Mouse (Mus musculus) heart, adult 2 months (tissue): Measurements from ENCODE around the gene H2-M10.6. TPM values are rescaled to one million over a fixed set of nuclear protein-coding genes. Genes with fewer than 3 reads are reported as not detected.
"Not testable (repeated sequence)": the region's sequence is repeated elsewhere in the genome, so short reads cannot be mapped to it uniquely, and the experiment has no call there.

Experiments used
- DNase-seq, 2 experiments: peaks; one replicate each; pipeline ENCODE4 v3.0.0; 2021
- H3K27ac ChIP-seq: fragments of 200-600 bp; 2 replicates; pipeline ENCODE4 v1.8.1; 2022
- H3K27me3 ChIP-seq: fragments of 200-500 bp; 2 replicates; pipeline ENCODE4 v1.6.1; 2012; ENCODE audit warnings: mild to moderate bottlenecking, low read length, inconsistent platforms, mixed read lengths; ENCODE audit not compliant: control insufficient read depth, insufficient read depth
- H3K36me3 ChIP-seq: fragments of 200-500 bp; 2 replicates; pipeline ENCODE4 v1.6.1; 2012; ENCODE audit warnings: low read length, inconsistent platforms; ENCODE audit not compliant: control insufficient read depth, insufficient read depth
- H3K4me1 ChIP-seq: fragments of 200-500 bp; 2 replicates; pipeline ENCODE4 v1.6.1; 2011; ENCODE audit warnings: low read length; ENCODE audit not compliant: control insufficient read depth, insufficient read depth
- H3K4me3 ChIP-seq: fragments of 200-600 bp; 2 replicates; pipeline ENCODE4 v1.8.1; 2022
- H3K79me2 ChIP-seq: fragments of 200-500 bp; replicated peaks from 2 replicates; pipeline ENCODE4 v1.6.1; 2012; ENCODE audit warnings: mild to moderate bottlenecking, inconsistent platforms, low read length, moderate library complexity, mixed read lengths; ENCODE audit not compliant: control insufficient read depth, insufficient read depth
- H3K9ac ChIP-seq: fragments of 200-500 bp; 2 replicates; pipeline ENCODE4 v1.6.1; 2012; ENCODE audit warnings: low read depth, mild to moderate bottlenecking, control low read depth, inconsistent platforms, low read length, mixed read lengths
- CTCF ChIP-seq: fragments of 200-600 bp; IDR thresholded peaks from 2 replicates; pipeline ENCODE4 v1.8.1; 2022; ENCODE audit warnings: antibody characterized with exemption, mild to moderate bottlenecking, moderate library complexity
- EP300 ChIP-seq: fragments of 200-500 bp; IDR thresholded peaks from 2 replicates; pipeline ENCODE4 v1.6.1; 2011; ENCODE audit warnings: low read depth, low read length, control low read depth; ENCODE audit not compliant: insufficient read depth
- POLR2A ChIP-seq: fragments of 200-500 bp; IDR thresholded peaks from 2 replicates; pipeline ENCODE4 v1.6.1; 2011; ENCODE audit warnings: mild to moderate bottlenecking, low read depth, low read length, control low read depth; ENCODE audit not compliant: insufficient read depth
- WGBS: fragments of 180-500 bp; shearing (Covaris S2); methylation state at CpG from one replicate; pipeline ENCODE4 v1.1.7; 2018; 5-methylcytosine and 5-hydroxymethylcytosine counted together
- intact Hi-C: fragments of 180-260 bp; cut with DNase I; formaldehyde crosslinking; loops from one replicate; pipeline ENCODE4 v1.15.1; 2025
- long read RNA-seq: library from polyadenylated mRNA; stranded (forward); transcript quantifications from one replicate; pipeline ENCODE4 v2.0.0, GENCODE M21; 2021
- polyA plus RNA-seq: library from polyadenylated mRNA; depleted of rRNA; stranded (reverse); fragments of >200 nt; gene quantifications from 2 replicates; pipeline ENCODE4 v1.2.3, GENCODE M21; 2012; rRNA removed
- total RNA-seq, 2 experiments: library from RNA; stranded (reverse); gene quantifications; 2 replicates each; pipeline ENCODE4 v1.2.3; 2021

The H2-M10.6 gene
- total RNA-seq (not detected), polyA plus RNA-seq (not detected in 2 replicates)
- long read RNA-seq = 0 reads

DNA sequence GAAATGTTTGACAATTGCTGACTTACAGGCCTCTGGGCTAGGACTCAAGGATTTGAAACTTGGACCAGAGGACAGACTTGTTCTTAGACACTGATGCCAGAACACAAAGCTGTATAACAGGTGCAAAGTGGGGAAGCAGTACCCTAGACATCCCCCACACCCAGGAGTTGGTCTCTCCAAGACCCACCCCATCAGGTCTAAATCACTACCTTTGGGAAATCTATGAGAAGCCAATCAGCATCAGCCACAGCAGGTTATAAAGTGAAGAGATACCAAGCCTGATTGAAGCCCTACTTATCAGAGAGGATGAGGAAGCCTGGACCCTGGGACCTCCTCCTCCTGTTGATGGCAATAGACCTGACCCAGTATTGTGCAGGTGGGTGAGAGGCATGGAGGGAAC lies at the start of gene H2-M10.6:
Gene H2-M10.6, plus strand, starts transcription at position 301 of the 400 bp plus-strand sequence.
- no peak within 1 kb of the TSS for H3K9ac ChIP-seq
- no peaks in the 10 kb centered on the region for H3K36me3 ChIP-seq
- intact Hi-C loops = loop anchor here (1.0 kb wide), 1 partner anchor 448 kb away; no protein-coding TSS in a partner anchor
- H3K4me3 ChIP-seq = no peak within 1 kb of the TSS
- H3K79me2 ChIP-seq = no peaks in the 10 kb centered on the region
- no peak for TF ChIP-seq POLR2A
- TF ChIP-seq CTCF = no peak
- no peak for TF ChIP-seq EP300
- H3K27ac ChIP-seq = no peak within 1 kb of the TSS
- DNase-seq = no peak
- no peaks in the 10 kb centered on the region for H3K4me1 ChIP-seq
- no peaks in the 10 kb centered on the region for H3K27me3 ChIP-seq

DNA sequence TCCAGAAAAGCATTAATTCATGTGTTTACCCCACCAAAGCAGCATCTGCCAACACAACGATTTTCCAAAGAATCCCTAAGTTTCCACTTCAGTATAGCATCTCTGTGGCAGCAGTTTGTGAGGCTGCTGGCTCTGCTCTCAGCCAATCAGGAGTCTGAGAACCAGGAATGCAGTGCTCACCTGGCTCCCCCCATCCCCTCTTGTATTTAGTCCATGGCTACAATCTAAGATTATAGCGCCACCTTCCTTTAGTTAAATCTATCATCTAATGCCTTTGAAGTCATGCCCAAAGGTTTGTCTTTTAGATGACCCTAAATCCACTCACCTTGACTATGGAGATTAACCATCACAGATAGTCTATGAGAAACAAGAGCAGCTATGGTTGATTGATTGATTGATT lies 48.2 kb upstream of the H2-M10.6 start:
- WGBS = 43% methylated on average over 2 of the region's 2 CpGs

DNA sequence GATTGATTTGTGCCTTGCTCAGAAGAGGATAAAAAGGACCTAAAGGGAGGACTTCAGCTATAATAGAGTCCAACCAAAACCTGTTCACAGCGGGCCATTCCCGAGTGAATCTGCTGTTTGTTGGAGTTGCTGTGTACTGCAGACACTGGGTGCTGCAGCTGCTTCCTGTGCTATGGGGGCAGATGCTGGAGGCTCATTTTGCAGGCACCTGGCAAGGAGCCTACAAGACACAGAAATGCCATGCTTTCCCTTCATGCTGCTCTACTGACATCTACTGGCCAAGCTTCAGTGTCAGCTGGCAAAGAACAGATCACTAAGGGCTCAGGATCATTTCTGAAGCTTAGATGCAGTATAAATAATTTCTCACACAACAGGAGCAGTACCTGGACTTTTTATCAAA lies 47.7 kb upstream of the H2-M10.6 start:
- intact Hi-C loops = not testable (repeated sequence)

More for the DNA sequence above, 48.2 kb upstream of the H2-M10.6 start:
- H3K4me1 ChIP-seq = no peaks in the 10 kb centered on the region
- no peaks in the 10 kb centered on the region for H3K36me3 ChIP-seq
- H3K9ac ChIP-seq = no peak overlapping the region
- H3K27ac ChIP-seq = no peak overlapping the region
- intact Hi-C loops = no loop called here
- DNase-seq = no peak
- no peaks in the 10 kb centered on the region for H3K27me3 ChIP-seq
- no peak overlapping the region for H3K4me3 ChIP-seq
- H3K79me2 ChIP-seq = no peaks in the 10 kb centered on the region
- no peak for TF ChIP-seq CTCF
- TF ChIP-seq POLR2A = no peak
- TF ChIP-seq EP300 = no peak

DNA sequence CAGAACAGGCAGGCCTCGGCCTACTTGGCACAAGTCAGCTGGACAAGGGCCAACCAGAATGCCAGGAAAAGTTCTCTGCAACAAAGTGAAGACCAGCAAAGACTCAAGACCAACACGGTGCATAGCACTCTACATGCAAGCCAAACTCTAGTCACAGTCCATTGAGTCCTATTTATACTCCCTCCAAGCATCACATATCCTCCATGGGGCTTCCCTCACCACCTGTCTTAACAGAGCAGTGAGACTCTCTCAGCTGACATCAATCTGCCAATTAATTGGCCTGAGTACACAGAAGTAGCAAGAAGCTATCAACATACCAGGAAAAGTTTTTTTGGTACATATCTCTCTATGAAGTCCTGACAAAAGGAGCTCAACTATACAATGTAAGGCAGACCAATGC lies 46.6 kb upstream of the H2-M10.6 start:
- H3K4me3 ChIP-seq, DNase-seq, H3K79me2 ChIP-seq, H3K36me3 ChIP-seq, H3K27ac ChIP-seq, H3K27me3 ChIP-seq, intact Hi-C loops, H3K4me1 ChIP-seq, H3K9ac ChIP-seq: not testable (repeated sequence)
- 43% methylated on average over 2 of the region's 2 CpGs for WGBS

More for the DNA sequence above, 47.7 kb upstream of the H2-M10.6 start:
- not testable (repeated sequence) for H3K4me3 ChIP-seq, H3K27me3 ChIP-seq, H3K27ac ChIP-seq, DNase-seq, H3K36me3 ChIP-seq, H3K79me2 ChIP-seq, H3K4me1 ChIP-seq, H3K9ac ChIP-seq
- WGBS = 26% methylated on average over 2 of the region's 2 CpGs
- TF ChIP-seq CTCF = peak; percentile 34

DNA sequence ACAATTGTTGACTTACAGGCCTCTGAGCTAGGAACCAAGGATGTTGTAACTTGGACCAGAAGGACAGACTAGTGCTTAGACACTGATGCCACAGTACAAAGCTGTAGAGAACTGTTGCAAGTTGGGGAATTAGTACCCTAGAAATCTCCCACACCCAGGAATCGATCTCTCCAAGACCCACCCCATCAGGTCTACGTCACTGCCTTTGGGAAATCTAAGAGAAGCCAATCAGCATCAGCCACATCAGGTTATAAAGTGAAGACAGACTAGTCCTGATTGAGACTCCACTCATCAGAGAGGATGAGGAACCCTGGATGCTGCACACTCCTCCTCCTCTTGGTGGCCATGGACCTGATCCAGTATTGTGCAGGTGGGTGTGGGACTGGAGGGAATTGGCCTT lies 39.4 kb upstream of the H2-M10.6 start, which contains the start of gene H2-M10.5:
Gene H2-M10.5, plus strand, starts transcription at position 301 of the 400 bp plus-strand sequence.
- intact Hi-C loops, DNase-seq, H3K79me2 ChIP-seq, H3K36me3 ChIP-seq, H3K4me3 ChIP-seq, H3K27ac ChIP-seq, H3K27me3 ChIP-seq, H3K9ac ChIP-seq, H3K4me1 ChIP-seq: not testable (repeated sequence)
- WGBS = 87% methylated on average over 2 of the region's 2 CpGs

DNA sequence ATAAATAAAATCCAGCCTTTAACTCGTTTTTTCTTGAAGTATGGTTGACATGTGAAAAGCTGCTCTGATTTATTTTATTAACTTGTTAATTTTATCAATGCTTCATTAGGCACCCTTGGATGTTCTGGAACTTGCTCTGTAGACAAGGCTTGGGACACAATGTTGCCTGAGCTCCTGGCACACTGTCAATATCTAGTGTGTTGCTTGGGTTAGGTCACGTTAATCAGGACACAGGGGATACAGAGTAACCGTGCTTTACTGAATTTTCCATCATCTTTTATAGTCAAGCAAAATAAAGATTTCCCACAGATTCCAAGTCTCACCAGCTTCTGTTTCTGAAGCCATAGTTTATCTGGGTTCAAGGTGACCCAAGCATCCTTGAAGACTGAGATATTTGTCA lies 30.4 kb upstream of the H2-M10.6 start:
- intact Hi-C loops = no loop called here
- Histone ChIP-seq H3K4me1 (no peaks in the 10 kb centered on the region), H3K4me3 (no peak overlapping the region), H3K27me3 (no peaks in the 10 kb centered on the region), H3K27ac (no peak overlapping the region), H3K36me3 (no peaks in the 10 kb centered on the region), H3K79me2 (no peaks in the 10 kb centered on the region), H3K9ac (no peak overlapping the region)
- TF ChIP-seq EP300 (no peak), POLR2A (no peak), CTCF (no peak)
- WGBS = 23% methylated on average over 3 of the region's 3 CpGs
- DNase-seq = no peak

DNA sequence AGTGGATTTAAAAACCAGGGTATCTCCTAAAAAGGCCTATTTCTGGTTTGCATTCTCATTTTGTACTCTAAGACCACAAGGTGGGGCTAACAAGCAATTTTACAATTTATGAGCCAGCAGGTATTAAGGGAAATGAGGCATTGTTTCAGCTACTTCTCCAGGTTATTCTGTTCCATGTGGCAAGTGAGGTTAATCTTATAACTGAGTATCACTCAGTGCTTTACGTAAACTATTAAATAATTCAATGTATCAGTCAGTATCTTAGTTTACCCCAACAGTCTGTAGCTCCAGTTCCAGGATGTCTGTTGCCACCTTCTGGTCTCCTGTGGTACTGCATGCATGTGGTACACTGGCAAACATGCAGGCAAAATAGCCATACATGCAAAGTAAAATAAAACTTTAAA lies 25.5 kb upstream of the H2-M10.6 start:
- not testable (repeated sequence) for H3K4me1 ChIP-seq, H3K4me3 ChIP-seq, H3K9ac ChIP-seq, H3K27me3 ChIP-seq, H3K79me2 ChIP-seq, H3K27ac ChIP-seq, H3K36me3 ChIP-seq
- DNase-seq = peak; percentile 6 to 26
- peak; percentile 93 for TF ChIP-seq CTCF
- intact Hi-C loops = loop anchor here (5.0 kb wide), 1 partner anchor 479 kb away; no protein-coding TSS in a partner anchor
- WGBS = 37% methylated on average over 1 of the region's 1 CpGs
